Mouse (Mus musculus): ENCODE data around the gene Gabrd. TPM values are rescaled to one million over a fixed set of nuclear protein-coding genes. Genes with fewer than 3 reads are reported as not detected.
A peak's percentile ranks its signal among the peaks of the same experiment; 100 is the strongest.

Gene Gabrd
- total RNA-seq, 2 experiments from 2014 or later = 58.3 to 66.1 TPM

DNA sequence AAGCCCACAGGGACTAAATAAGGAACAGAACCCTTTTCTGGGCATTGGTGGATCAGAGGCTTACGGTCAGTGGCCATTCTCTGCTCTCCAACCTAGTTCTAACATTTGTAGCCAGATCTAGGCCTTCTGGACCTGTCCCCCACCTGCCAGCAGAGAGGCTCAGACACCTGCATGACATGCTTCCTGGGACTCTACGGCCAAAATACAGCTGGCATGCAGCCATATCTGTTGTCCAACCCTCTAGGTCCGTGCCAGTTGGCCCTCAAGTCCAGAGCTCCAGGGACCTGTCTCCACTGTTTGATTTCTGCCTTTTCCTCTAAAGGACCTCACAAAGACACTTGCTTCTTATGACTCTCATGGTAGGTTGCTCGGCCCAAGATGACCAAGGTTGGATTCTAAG, 1.2 kb downstream of the Gabrd start:
- no peak for DNase-seq (ENCODE audit: low spot score in 2 of 2)
- intact Hi-C loops (cut with DNase I) = no loop called here

DNA sequence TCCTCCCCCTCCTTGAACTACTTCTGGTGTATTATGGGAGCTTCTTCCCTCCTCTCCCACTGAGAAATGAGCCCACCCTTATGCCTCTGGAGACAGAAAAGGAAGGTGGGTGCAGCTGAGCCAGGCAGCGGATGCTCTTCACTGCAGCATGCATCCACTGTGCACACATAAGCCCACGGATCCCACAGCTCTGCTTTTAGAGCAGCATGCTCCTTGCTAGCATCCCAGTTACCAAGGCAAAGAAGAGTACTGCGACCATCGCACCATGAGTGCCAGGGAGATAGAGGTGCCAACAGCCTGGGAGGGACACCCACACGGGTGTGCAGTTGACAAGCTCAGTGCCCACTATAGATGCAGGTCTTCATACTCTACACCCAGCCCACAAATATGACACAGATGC, 2.4 kb downstream of the Gabrd start:
- peak; percentile 69 to 79 for DNase-seq (ENCODE audit: low spot score in 2 of 2)
- intact Hi-C loops (cut with DNase I) = no loop called here

DNA sequence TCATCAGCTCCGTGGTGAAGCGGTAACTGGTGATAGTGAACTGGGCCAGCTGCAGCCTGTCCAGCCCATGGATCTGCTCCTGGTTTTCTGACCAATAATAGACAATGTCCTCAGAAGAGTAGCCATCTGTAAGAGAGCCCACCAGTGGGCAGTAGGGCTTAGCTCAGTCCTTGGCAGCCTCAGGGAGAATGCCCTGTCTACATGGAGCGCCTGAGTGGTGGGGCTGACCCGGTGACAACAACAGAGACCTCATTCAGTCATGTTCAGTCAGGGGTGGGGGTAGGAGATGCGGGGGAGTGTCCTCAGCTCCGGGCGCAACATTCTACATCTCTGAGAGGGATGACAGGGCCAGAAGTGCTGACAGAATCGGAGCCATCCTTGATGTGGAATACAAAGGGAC, 10.7 kb downstream of the Gabrd start:
- intact Hi-C loops (cut with DNase I) = no loop called here
- no peak for DNase-seq (ENCODE audit: low spot score in 2 of 2)

- DNase-seq (ENCODE audit: low spot score in 2 of 2) = no peak
- intact Hi-C loops (cut with DNase I) = no loop called here
These were observed 14.6 kb downstream of the Gabrd start for GRCm38 (mm10) chr4:155383326-155383725.

DNA sequence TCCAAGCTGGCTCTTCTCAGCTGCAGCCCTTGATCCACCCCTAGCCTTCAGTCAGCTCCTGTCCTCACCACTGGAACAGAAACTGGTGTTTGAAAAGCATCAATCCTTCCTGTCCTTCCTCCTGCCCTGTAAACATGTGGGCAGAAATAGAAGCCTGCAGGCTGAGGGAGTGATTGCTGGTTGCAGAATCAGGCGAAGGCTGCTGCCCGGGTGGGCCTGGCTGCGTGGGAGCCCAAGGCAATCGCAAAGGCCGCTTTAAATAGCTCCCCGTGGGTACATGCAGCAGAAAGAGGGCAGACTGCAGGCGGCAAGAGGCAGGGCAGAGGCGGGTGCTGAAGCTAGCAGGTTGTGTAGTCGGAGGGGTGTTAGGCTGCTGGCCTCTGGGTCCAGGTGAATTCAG, 15.2 kb downstream of the Gabrd start:
- peak; percentile 65 to 67 for DNase-seq (ENCODE audit: low spot score in 2 of 2)
- intact Hi-C loops (cut with DNase I) = no loop called here

DNA sequence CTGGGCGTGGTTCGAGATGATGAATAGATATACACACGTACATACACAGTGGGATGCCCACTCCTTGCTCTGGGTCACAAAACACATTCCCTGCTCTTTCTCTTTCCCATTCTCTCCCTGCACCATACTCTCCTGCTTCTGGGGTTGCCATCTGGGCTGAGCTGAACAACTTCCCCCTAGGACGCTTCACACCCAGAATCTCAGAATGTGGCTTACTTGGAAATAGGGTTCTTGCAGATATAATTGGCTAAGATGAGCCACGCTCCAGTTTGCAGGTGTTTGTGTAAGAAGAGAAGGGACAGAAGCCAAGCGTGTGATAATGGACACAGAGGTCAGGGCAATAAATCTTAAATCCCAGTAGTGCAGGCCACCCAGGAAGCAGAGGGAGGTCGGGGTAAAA, 15.9 kb downstream of the Gabrd start:
- intact Hi-C loops (cut with DNase I) = no loop called here
- DNase-seq (ENCODE audit: low spot score in 2 of 2) = no peak

DNA sequence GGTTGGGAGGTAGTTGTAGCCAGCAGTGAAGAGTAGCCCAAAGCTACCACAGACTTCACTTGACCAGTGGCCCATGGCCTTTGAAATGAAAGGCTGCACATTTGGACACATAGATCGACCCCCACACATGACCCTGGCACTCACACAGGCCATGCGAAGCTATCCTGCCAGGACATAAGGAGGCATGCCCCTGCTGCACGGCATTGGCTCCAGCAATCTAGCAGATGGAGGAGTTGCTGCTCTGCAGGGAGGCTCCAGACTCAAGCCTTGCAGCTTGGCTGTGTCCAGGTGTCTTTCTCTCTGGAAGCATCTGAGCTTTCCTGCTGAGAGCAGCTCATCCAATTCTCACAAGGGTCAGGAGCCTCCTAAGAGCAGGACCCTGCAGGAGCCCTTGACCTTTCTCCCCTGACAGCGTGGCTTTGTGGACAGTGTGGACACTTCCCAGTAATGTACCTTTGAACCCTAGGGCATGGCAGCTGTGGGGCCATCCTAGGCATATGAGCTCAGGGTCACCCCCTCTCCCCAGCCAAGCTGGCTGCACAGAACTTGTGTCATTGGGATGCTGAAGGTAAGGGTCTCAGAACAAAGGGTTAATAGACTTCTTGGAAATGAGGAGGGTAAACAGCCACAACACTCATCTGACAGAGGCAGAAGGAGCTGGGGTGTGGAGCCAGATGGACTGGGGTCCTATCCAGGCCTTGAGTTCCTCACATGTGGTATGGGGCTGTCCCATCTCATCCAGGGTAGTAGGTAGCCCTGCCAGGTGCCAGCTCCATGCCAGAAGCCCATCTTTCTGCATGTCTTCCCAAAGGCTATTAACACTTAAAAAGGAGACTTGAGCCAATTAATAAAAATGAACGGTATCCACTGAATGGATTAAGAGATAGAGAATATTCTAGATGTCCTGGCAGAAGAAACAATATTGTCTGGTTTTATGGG, 25.8 kb downstream of the Gabrd start:
- intact Hi-C loops (cut with DNase I) = no loop called here
- no peak for DNase-seq (ENCODE audit: low spot score in 2 of 2)

DNA sequence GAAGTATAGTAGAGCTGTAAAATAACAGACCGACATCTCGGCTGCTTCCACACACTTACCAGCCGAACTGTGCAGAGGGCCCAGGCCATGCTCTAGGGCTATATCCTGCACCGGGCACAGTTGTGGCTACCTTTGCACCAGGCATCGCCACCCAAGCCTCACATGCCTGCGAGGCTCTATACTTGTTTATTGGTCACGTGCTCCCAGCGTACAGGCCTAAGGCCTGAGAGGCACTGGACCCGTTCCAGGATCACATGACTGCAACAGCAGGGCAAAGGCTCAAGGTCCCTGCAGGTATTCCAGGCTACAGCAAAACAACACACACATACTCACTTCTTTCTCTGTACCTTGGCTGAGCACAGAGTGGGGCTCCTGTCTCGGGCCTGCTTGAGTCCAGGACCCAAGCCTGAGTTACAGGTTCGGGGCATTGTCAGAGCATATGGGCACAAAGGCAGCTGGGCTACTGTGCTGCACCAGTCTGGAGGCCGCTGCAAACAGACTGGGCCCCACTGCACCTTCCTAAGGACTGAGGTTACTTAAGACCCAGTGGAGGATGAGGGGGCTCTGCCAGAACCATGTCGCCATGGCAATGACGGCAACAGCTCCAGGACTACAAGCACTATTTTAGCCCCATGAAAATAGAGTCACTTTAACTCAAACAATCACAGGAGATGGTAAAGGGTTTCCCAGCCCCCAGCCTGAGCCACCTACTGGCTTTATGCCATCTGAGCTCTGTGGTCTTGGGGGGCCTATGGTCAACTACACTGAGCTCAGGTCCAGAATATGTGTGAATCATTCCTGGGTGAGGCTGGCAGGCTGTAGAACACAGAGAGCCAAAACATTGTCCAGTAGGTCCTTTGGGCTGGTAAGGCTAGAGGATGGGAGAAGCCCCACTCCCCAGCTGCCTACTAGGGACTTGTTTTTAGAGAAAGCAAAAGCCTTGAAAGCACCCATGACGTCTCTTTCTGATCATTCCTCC, 26.9 kb downstream of the Gabrd start:
- DNase-seq (ENCODE audit: low spot score in 2 of 2) = no peak
- intact Hi-C loops (cut with DNase I) = no loop called here

DNA sequence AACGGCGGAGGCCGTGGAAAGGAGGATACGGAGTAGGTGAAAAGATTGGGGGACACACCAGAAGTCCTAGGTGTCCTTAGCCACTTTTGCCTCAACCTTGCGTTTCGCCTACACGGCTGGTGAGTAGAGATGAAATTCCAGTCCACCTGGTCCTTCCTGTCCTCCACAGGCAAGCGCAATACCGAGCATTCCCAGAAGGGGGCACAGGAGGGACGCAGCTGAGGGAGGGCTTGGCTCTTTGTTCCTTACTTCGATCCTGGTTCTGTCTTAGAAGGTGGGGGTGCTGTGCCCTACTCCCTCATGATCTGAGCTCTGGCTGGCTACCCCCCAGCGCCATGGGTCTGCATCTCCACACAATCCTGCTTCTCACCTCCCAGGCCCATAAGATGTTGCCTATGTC, 29.2 kb downstream of the Gabrd start:
- DNase-seq (ENCODE audit: low spot score in 2 of 2) = peak; percentile 77 to 83
- intact Hi-C loops (cut with DNase I) = loop anchor here (5.0 kb wide), 2 partner anchors 34 to 214 kb away; no protein-coding TSS in a partner anchor

- no peak for DNase-seq (ENCODE audit: low spot score in 2 of 2)
- intact Hi-C loops (cut with DNase I) = loop anchor here (5.0 kb wide), 2 partner anchors 35 to 215 kb away; no protein-coding TSS in a partner anchor
These were observed 30.2 kb downstream of the Gabrd start for GRCm38 (mm10) chr4:155367739-155368138.

GRCm38 (mm10) chr4:155366784-155367183, 31.1 kb downstream of the Gabrd start:
- intact Hi-C loops (cut with DNase I) = loop anchor here (5.0 kb wide), 2 partner anchors 36 to 216 kb away; no protein-coding TSS in a partner anchor
- DNase-seq (ENCODE audit: low spot score in 2 of 2) = no peak

GRCm38 (mm10) chr4:155362443-155362842, 35.5 kb downstream of the Gabrd start:
- intact Hi-C loops (cut with DNase I) = no loop called here
- DNase-seq (ENCODE audit: low spot score in 2 of 2) = no peak

DNA sequence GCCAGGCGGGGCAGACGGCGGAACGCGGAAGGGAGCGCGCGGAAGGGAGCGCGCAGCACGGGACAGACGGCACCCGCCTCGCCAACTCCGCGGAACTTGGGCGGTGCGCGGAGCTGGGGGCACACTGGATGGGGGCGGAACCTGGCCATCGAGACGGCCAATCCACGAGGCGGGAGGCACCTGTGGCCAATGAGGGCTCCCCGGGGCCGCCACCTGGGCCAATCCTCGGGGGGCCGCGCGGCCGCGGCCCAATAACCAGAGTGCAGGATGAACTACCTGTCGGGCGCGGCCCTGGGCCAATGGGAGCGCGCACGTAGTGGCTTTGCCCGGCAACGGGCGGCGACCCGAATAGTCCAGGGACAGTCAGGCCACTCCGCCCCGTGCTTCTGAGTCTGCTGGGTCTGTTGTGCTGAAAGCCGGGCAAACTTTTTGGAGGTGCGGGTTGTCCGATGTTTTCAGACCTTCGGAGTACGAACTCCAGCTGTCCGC, 36.6 kb downstream of the Gabrd start, which contains the start of gene Prkcz:
Gene Prkcz (minus strand): TSS at position 59 of the 489 bp plus-strand sequence.
- peak; percentile 57 to 63 for DNase-seq (ENCODE audit: low spot score in 2 of 2)
- intact Hi-C loops (cut with DNase I) = no loop called here

DNA sequence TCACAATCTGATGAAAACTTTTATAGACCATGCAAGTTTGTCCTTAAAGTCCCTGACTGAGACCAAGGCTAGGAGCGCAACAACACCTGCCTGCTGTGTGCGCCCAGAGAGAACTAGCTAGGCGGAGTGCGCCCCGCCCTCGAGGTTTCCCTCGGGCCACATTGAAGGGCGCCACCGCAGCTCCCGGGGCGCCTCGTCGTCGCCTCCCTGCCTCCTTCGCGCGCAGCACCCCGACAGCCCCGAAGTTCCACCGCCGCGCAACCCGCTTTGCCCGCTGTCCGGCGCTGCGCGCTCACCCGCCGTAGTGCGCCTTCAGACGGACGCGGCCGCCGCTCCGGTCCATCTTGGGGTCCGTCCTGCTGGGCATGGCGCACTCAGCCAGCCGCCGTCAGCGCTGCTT, 37.1 kb downstream of the Gabrd start:
- intact Hi-C loops (cut with DNase I) = no loop called here
- DNase-seq (ENCODE audit: low spot score in 2 of 2) = no peak

GRCm38 (mm10) chr4:155359560-155360464, 38.1 kb downstream of the Gabrd start:
- intact Hi-C loops (cut with DNase I) = no loop called here
- no peak for DNase-seq (ENCODE audit: low spot score in 2 of 2)

DNA sequence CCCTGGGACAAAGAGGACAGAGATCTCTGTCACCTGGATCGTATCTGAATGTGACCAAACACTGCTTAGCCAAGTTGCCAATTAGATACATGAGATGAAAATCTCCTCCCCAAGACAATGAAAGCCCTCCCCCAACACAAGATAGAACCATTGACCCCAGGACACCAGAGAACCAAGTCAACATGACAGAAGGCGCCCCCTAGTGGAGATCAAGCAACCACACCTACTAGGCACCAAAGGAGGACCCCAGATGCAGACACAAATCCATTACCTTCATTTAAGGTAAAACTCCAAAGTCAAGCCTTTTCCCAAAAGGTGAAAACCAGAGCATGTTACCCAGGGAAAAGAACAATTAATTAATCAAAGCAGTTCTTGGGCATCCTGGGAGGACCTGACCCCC, 40.3 kb downstream of the Gabrd start:
- intact Hi-C loops (cut with DNase I) = no loop called here

GRCm38 (mm10) chr4:155356354-155356753, 41.6 kb downstream of the Gabrd start:
- no peak for DNase-seq (ENCODE audit: low spot score in 2 of 2)
- intact Hi-C loops (cut with DNase I) = no loop called here

More for the DNA sequence above, 40.3 kb downstream of the Gabrd start:
- DNase-seq (ENCODE audit: low spot score in 2 of 2) = no peak

DNA sequence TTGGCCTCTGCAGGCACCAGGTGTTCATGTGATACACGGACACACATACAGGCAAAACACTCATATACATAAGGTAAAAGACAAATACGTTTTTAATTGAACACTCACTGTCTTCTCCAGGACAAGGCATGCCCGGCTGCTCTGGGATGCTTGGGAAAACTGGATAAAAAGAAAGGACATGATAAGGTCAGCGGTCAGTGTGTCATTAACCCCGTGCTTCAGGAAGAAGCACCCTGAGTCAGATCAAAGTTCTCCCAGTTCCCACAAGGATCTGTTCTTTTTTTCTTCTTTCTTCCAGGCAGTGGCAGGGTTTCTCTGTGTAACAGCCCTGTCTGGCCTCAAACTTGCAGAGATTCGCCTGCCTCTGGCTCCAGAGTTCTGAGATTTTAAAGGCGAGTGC, 43.4 kb downstream of the Gabrd start:
- no peak for DNase-seq (ENCODE audit: low spot score in 2 of 2)

GRCm38 (mm10) chr4:155354035-155354434, 43.9 kb downstream of the Gabrd start:
- intact Hi-C loops (cut with DNase I) = no loop called here
- no peak for DNase-seq (ENCODE audit: low spot score in 2 of 2)

More for the DNA sequence above, 43.4 kb downstream of the Gabrd start:
- intact Hi-C loops (cut with DNase I) = no loop called here

Data from left cerebral cortex, postnatal 14 days (tissue).